Mouse (Mus musculus): ENCODE results near the gene Zscan21. TPM values are rescaled to one million over a fixed set of nuclear protein-coding genes. Genes with fewer than 3 reads are reported as not detected.

The Zscan21 gene
- total and polyA plus RNA-seq, 3 experiments, result 2.8 to 33.7 (median 15.6) TPM

DNA sequence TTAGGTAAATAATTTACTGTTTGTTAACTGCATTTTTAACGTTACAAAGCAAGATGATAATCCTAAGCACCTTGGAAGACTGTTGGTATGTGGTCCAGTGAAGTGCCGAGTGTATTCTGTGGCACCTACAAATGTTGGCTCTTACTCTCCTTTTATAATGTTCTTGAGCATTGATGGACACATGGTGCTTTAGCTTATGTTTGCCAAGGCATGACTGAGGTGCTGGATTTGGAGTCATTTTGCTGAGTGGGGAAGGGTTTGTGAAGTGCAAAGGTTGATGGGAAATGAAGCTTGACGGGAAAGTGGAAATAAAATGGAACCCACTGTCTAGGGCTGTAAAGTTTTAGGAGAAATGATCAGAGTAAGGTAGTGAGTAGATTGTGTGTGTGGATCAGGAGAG is 28.3 kb upstream of the Zscan21 start:
- H3K27me3 ChIP-seq (ENCODE audit: insufficient read depth, low read length), result no peaks in the 10 kb centered on the region
- no peak for DNase-seq (ENCODE audit: low spot score)
- H3K9me3 ChIP-seq (replicated peaks), result no peaks in the 10 kb centered on the region
- H3K36me3 ChIP-seq (replicated peaks), result peaks cover 45% of the 10 kb centered on the region
- H3K4me3 ChIP-seq (ENCODE audit: low read depth, low read length), result no peak overlapping the region
- ATAC-seq (ENCODE audit: extremely low read depth, insufficient number of reproducible peaks, low FRiP score, poor library complexity, severe bottlenecking), result no peak
- H3K4me1 ChIP-seq (ENCODE audit: insufficient read depth, low read depth, low read length), result peaks cover 31% of the 10 kb centered on the region
- TF ChIP-seq CTCF (IDR thresholded peaks at IDR 0.05; ENCODE audit: low read depth, low read length) (no peak), TAL1 (conservative IDR thresholded peaks at IDR 0.05; ENCODE audit: low read depth, low read length) (no peak), POLR2AphosphoS5 (IDR thresholded peaks at IDR 0.05; ENCODE audit: insufficient replicate concordance, low read depth, low read length) (no peak), GATA2 (IDR thresholded peaks at IDR 0.05; ENCODE audit: borderline replicate concordance, low read depth, low read length) (no peak)

DNA sequence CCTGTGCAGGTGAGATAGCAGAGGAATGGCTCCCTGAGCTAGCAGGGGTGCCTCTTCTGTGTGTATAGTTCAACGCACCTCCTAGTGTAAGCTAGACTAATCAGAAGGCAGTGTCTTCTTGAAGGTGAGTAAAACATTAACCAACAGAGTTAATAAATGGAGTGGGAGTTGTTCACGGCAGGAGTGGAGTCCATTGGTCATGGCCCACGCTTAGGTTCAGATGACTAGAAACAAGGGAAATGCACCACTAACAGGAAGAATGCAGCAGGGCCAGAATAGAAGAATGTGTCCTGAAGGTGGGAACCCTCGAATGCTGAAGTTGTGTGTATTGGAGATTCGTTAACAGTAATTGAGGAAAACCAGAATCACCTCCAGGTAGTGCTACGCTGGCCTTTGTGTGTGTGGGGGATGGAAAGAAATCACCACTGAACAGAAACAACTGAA is 27.6 kb upstream of the Zscan21 start:
- DNase-seq (ENCODE audit: low spot score), result no peak
- no peak for ATAC-seq (ENCODE audit: extremely low read depth, insufficient number of reproducible peaks, low FRiP score, poor library complexity, severe bottlenecking)
- Histone ChIP-seq H3K36me3 (replicated peaks) (peaks cover 52% of the 10 kb centered on the region), H3K9me3 (replicated peaks) (no peaks in the 10 kb centered on the region), H3K4me1 (ENCODE audit: insufficient read depth, low read depth, low read length) (peaks cover 27% of the 10 kb centered on the region), H3K27me3 (ENCODE audit: insufficient read depth, low read length) (no peaks in the 10 kb centered on the region), H3K4me3 (ENCODE audit: low read depth, low read length) (no peak overlapping the region)
- TF ChIP-seq CTCF (IDR thresholded peaks at IDR 0.05; ENCODE audit: low read depth, low read length) (no peak), GATA1 (IDR thresholded peaks at IDR 0.05; ENCODE audit: borderline replicate concordance, low read length) (no peak), GATA2 (IDR thresholded peaks at IDR 0.05; ENCODE audit: borderline replicate concordance, low read depth, low read length) (no peak), POLR2AphosphoS5 (IDR thresholded peaks at IDR 0.05; ENCODE audit: insufficient replicate concordance, low read depth, low read length) (no peak), TAL1 (conservative IDR thresholded peaks at IDR 0.05; ENCODE audit: low read depth, low read length) (no peak)

DNA sequence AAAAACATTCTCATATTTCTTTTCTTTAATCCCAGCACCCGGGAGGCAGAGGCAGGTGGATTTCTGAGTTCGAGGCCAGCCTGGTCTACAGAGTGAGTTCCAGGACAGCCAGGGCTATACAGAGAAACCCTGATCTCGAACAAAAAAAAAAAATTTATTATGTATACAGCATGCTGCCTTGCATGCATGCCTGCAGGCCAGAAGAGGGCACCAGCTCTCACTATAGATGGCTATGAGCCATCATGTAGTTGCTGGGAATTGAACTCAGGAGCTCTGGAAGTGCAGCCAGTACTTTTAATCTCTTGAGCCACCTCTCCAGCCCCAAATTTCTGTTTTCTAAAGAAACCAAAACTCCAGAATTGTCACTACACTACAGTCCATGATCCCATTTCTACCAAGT is 26.4 kb upstream of the Zscan21 start:
- Histone ChIP-seq H3K27me3 (ENCODE audit: insufficient read depth, low read length) (no peaks in the 10 kb centered on the region), H3K4me1 (ENCODE audit: insufficient read depth, low read depth, low read length) (peaks cover 23% of the 10 kb centered on the region), H3K36me3 (replicated peaks) (peaks cover 63% of the 10 kb centered on the region), H3K9me3 (replicated peaks) (no peaks in the 10 kb centered on the region), H3K4me3 (ENCODE audit: low read depth, low read length) (no peak overlapping the region)
- TF ChIP-seq POLR2AphosphoS5 (IDR thresholded peaks at IDR 0.05; ENCODE audit: insufficient replicate concordance, low read depth, low read length) (no peak), TAL1 (conservative IDR thresholded peaks at IDR 0.05; ENCODE audit: low read depth, low read length) (no peak), GATA1 (IDR thresholded peaks at IDR 0.05; ENCODE audit: borderline replicate concordance, low read length) (no peak), GATA2 (IDR thresholded peaks at IDR 0.05; ENCODE audit: borderline replicate concordance, low read depth, low read length) (no peak), CTCF (IDR thresholded peaks at IDR 0.05; ENCODE audit: low read depth, low read length) (no peak)
- DNase-seq (ENCODE audit: low spot score) (no peak), ATAC-seq (ENCODE audit: extremely low read depth, insufficient number of reproducible peaks, low FRiP score, poor library complexity, severe bottlenecking) (no peak)

DNA sequence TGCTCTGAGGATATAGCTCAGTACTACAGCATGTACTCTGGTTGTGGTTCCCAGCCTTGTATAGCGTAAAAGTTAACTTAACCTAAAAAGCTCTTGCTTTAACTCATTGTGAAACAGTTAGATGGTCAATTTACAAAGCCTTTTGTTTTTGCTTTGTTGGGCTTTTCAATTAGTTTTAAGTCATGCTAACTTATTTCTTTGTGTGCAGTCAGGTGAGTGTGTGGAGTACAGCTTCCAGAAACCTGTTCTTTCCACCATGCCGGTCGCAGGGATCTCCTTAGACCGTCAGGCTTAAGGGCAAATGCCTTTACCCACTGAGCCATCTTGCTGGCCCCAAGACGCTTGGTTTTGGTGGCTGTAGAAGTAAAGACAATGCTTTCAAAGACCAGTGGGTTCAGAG is 26.0 kb upstream of the Zscan21 start:
- Histone ChIP-seq H3K9me3 (replicated peaks) (no peaks in the 10 kb centered on the region), H3K27me3 (ENCODE audit: insufficient read depth, low read length) (no peaks in the 10 kb centered on the region), H3K4me3 (ENCODE audit: low read depth, low read length) (no peak overlapping the region), H3K36me3 (replicated peaks) (peaks cover 67% of the 10 kb centered on the region), H3K4me1 (ENCODE audit: insufficient read depth, low read depth, low read length) (peaks cover 23% of the 10 kb centered on the region)
- TF ChIP-seq GATA2 (IDR thresholded peaks at IDR 0.05; ENCODE audit: borderline replicate concordance, low read depth, low read length) (no peak), TAL1 (conservative IDR thresholded peaks at IDR 0.05; ENCODE audit: low read depth, low read length) (no peak), POLR2AphosphoS5 (IDR thresholded peaks at IDR 0.05; ENCODE audit: insufficient replicate concordance, low read depth, low read length) (no peak), GATA1 (IDR thresholded peaks at IDR 0.05; ENCODE audit: borderline replicate concordance, low read length) (no peak), CTCF (IDR thresholded peaks at IDR 0.05; ENCODE audit: low read depth, low read length) (no peak)
- no peak for DNase-seq (ENCODE audit: low spot score)
- no peak for ATAC-seq (ENCODE audit: extremely low read depth, insufficient number of reproducible peaks, low FRiP score, poor library complexity, severe bottlenecking)

DNA sequence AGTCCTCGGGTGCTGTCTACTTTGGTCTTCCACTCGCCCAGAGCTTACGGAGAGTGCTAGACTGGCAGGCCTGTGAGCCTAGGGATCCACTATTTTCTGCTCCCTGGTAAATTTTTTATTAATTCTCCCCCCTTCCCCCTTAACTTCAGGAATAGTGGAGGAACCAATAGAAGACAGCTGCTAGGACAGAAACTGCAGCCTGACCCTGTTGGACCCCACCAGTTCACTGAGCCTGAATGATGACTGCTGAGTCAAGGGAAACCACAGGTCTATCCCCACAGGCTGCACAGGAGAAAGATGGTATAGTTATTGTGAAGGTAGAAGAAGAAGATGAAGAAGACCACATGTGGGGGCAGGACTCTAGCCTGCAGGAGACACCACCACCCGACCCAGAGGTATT is 23.9 kb upstream of the Zscan21 start:
- H3K36me3 ChIP-seq (replicated peaks), result peaks cover 76% of the 10 kb centered on the region

DNA sequence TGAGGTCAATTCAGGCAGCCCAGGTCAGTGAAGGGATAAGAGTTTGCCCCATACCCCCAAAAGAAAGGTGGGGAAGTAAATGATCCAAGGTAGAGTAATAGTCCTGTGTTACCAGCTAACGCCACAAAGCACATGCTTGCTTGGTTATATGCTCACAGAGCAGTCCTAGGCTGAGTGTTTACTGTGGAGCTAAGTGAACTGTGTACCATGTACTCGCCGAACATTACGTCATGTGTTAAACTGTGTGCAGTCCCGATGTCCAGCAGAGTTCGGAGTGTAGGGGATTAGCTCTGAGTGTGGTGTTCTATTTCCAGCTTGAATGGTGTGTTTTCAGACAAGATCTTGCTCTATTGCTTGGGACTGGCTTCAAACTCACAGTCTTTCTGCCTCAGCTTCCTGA is 22.2 kb upstream of the Zscan21 start:
- DNase-seq (ENCODE audit: low spot score), result no peak
- no peak overlapping the region for H3K4me3 ChIP-seq (ENCODE audit: low read depth, low read length)
- peaks cover 76% of the 10 kb centered on the region for H3K36me3 ChIP-seq (replicated peaks)
- no peak for ATAC-seq (ENCODE audit: extremely low read depth, insufficient number of reproducible peaks, low FRiP score, poor library complexity, severe bottlenecking)
- no peaks in the 10 kb centered on the region for H3K9me3 ChIP-seq (replicated peaks)
- H3K27me3 ChIP-seq (ENCODE audit: insufficient read depth, low read length), result no peaks in the 10 kb centered on the region
- TF ChIP-seq POLR2AphosphoS5 (IDR thresholded peaks at IDR 0.05; ENCODE audit: insufficient replicate concordance, low read depth, low read length) (no peak), GATA1 (IDR thresholded peaks at IDR 0.05; ENCODE audit: borderline replicate concordance, low read length) (no peak), TAL1 (conservative IDR thresholded peaks at IDR 0.05; ENCODE audit: low read depth, low read length) (no peak)
- peaks cover under 1% of the 10 kb centered on the region; the same call in 1 of the 2 replicates for H3K4me1 ChIP-seq (ENCODE audit: insufficient read depth, low read depth, low read length)

More for the DNA sequence above, 23.9 kb upstream of the Zscan21 start:
- ATAC-seq (ENCODE audit: extremely low read depth, insufficient number of reproducible peaks, low FRiP score, poor library complexity, severe bottlenecking) (no peak), DNase-seq (ENCODE audit: low spot score) (no peak)
- no peak overlapping the region for H3K4me3 ChIP-seq (ENCODE audit: low read depth, low read length)
- TF ChIP-seq POLR2AphosphoS5 (IDR thresholded peaks at IDR 0.05; ENCODE audit: insufficient replicate concordance, low read depth, low read length) (no peak), TAL1 (conservative IDR thresholded peaks at IDR 0.05; ENCODE audit: low read depth, low read length) (no peak), GATA2 (IDR thresholded peaks at IDR 0.05; ENCODE audit: borderline replicate concordance, low read depth, low read length) (no peak), CTCF (IDR thresholded peaks at IDR 0.05; ENCODE audit: low read depth, low read length) (no peak), GATA1 (IDR thresholded peaks at IDR 0.05; ENCODE audit: borderline replicate concordance, low read length) (no peak)
- no peaks in the 10 kb centered on the region for H3K9me3 ChIP-seq (replicated peaks)
- H3K4me1 ChIP-seq (ENCODE audit: insufficient read depth, low read depth, low read length), result peaks cover 15% of the 10 kb centered on the region
- H3K27me3 ChIP-seq (ENCODE audit: insufficient read depth, low read length), result no peaks in the 10 kb centered on the region

Measured in G1E (cell line).